Mouse (Mus musculus) retina, embryonic 14.5 days (tissue): ENCODE results near the gene Emd.
A peak's percentile ranks its signal among the peaks of the same experiment; 100 is the strongest.

Experiments used
- DNase-seq: peaks from one replicate; pipeline ENCODE4 v3.0.0-alpha.2; 2015; ENCODE audit warnings: low spot score

Gene Emd

DNA sequence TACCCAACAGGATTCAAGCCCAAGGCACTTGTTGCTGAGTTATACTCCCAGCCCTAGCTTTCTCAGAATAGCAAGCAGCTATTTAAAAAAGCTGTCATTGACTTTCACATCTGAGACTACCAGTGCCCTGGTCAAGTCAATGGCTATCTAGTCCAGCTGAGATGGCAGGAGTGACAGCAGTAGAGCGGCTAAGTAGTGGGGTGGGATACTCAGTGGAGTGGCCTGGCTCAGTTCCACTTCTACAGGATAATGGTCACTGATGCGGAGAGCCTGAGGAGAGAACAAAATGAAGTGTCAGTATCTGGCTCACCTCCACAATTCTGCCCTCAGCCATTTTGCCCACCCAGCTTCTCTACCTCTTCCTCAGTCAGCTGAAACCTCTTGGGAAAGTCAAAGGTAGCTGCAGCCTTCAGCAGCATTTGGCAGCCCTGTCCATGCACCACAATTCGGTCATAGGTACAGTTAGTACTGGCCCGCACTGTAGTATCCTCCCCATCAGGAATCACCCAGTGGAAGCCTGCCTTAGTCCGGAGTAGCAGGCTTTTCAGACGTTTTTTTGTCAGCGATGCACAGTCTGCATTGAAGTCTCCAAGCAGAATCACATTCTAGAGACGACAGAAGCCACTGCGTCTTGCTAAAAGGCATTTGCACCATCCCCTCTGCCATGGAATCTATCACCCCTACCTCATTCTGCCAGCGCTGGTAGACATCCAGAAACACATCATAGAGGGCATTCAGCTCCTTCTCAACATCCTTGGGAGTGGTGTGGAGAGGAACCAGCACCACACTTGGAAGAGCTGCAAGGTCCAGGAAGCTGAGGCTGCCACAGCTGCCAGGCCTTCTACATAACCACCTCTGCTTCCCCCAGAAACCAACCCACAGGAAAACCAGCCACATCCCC is 19.2 kb downstream of the Emd start:
- DNase-seq = no peak

DNA sequence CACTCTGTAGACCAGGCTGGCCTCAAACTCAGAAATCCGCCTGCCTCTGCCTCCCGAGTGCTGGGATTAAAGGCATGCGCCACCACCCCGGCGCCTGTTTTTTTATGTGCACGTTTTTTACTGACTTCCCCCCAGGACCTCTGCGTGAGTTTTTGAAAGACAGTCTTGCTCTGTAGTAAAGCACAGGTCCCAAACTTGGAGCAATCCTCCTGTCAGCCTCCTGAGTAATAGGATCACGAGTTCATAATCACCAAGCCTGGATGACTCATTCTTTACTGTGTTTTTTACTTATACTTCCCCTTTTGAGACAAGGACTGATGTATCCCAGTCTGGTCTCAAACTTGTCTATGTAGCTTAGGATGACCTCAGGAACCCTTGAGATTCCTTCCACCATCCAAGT is 23.4 kb downstream of the Emd start:
- DNase-seq = no peak

DNA sequence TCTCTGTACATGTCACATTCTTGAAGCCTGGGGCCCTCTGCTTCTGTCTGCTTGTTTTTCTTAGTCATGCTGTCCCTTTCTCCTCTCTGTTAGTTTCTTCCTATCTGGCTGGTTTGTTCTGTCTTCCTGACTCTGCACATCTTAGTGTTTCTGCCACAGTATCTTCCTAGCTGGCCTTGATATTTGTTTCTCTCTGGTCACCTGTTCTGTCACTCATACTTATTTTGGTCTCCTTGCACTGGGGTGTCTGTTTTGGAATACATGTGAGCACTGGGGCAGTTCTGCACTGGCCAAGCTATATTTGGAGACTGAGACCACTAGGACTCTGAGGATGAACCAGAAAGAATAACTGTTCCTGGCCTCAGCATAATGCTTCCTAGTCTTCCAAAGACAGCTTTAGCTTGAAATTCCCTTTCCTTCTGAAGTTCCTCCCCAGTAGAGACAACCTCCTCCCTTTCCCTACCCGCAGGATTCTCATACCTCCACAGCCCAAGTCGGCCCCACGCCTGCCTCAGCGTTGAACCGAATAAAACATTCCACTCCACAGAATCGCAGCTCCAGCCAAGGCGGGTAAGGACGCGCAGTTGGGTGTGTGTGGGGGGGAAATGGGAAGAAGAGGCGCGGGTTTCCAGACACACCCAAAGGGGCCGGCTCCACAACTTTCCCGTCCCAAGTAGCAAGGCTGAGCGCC is 26.7 kb downstream of the Emd start:
- DNase-seq = no peak

DNA sequence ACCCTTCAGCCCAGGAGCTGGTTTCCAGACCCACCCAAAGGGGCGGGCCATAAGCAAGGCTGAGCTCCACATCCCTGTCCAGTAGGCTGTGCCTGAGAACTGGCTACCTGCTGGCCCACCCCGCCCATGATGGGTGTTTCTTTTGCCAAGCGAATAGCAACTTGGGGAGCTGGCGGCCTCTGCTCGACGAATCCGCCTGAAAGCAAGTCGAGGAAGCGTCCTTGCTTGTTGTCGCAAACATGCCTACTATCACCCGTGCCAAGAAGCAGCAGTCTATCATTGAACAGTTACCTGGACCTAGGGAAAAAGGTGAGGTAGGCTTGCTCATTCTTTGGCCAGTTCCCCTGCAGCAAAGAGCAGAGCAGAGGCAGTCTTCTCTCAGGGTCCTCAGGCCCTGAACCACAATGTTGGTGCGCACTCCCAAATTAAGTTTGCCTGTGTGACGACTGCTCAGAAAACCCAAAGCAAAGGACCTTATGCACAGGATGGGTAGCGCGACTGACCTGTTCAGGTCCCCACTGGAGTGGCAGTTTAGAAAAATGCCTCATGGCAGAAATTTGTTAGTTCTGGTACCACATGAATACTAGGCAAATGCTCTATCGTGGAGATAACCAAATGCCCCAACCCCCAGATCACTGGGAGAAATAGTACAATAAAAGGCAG is 27.4 kb downstream of the Emd start, which contains the start of the genes Taz and Dnase1l1:
Gene Taz, plus strand, starts transcription at position 181 of the 663 bp plus-strand sequence.
Gene Dnase1l1, minus strand, starts transcription at position 606 of the 663 bp plus-strand sequence.
- peak; percentile 58 for DNase-seq

DNA sequence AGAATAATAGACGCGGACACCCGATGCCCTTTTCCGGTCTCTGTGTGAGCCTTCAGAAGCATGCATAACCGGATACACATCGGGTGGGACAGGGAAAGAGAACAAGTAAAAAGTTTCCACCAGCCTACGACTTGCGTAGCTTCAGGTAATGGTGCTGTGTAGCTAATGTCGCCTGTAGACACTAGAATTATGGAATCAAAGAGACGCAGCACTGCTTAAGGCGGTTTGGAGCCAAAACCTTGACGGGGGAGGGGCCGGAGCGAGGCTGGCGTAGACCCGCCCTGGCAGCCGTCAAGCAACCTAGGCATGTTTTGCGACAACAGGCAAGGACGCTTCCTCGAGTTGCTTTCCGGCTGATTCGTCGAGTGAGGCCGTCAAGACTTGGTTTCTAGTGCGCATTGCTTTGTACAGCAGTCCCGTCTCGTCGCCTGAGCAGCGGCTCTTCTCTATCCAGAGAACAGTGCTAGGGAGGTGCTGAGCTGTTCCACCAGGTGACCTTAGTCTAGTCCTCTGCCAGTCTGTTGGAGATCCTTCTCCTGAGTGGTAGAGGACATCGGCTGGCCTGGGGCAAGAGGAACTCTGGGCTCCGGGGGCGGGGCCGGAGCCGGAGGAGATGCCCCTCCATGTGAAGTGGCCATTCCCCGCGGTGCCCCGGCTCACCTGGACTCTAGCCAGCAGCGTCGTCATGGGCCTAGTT is 28.1 kb downstream of the Emd start:
- DNase-seq = peak; percentile 82

DNA sequence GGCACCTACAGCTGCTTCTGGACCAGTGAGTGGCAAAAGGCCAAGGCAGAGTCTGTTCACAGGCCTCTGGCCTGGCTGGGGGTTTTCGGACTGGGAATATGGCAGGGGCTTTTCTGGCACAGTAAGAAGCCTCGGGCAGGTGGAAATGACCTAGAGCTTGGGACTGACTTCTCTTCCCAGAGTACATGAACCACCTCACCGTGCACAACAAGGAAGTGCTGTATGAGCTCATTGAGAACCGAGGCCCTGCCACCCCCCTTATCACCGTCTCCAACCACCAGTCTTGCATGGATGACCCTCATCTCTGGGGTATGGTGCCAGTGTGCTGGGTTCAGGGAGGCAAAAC is 28.6 kb downstream of the Emd start:
- no peak for DNase-seq

DNA sequence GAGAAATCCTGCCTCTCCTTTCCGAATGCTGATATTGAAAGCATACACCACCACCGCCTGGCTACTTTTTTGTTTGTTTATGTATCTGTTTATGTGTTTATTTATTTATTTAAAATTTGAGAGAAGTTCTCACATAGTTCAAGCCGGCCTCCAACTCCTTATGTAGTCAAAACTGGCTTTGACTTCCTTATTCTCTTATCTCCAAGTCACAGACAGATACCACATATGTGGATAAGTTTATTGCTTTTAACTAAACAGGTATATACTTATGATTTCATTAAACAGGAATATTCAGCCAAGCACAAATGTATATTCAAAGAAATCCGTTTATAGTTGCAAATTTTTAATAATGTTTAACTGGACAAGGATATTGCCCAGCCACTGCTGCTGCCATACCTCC is 38.9 kb downstream of the Emd start:
- DNase-seq = no peak

DNA sequence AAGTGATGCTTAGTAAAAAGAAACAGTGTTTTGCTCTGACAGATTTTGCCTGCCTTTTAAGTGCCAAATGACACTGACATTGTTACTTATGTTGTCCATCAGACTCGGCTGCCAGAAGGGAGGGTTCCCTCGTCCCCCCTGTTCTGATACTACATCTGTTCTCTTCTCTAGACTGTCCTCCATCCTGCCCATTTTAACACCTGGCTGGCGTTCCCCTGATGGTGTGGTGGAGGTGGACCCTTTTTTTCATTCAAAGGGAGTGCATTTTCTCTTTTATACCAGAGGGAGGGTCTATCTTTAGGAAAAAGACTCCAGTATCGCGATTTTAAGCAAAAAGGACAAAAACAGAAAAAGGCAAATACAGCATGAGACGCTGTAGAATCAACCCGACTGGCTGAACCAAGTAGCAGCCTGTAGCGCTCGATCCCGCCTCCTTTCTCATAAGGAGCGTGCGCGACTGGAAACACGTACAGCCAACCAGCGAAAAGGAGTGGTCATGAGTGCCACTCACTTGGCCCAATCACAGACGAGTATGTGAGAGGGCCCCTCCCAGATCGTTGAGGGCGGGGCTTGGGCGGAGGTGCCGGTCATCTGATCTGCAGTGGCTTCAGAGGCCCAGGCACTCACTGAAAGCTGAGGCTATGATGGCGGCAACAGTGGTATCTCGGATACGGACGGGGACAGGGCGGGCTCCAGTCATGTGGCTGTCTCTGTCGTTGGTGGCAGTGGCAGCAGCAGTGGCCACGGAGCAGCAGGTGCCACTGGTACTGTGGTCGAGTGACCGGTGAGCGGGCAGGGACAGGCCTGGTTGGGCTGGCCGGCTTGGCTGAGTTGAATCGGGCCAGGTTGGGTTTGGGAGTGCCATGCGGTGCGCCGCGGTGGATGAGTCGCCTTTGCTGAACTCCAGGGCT is 42.3 kb downstream of the Emd start, which contains the start of gene Atp6ap1:
Gene Atp6ap1, plus strand, starts transcription at position 560 of the 911 bp plus-strand sequence.
- DNase-seq = peak; percentile 93

DNA sequence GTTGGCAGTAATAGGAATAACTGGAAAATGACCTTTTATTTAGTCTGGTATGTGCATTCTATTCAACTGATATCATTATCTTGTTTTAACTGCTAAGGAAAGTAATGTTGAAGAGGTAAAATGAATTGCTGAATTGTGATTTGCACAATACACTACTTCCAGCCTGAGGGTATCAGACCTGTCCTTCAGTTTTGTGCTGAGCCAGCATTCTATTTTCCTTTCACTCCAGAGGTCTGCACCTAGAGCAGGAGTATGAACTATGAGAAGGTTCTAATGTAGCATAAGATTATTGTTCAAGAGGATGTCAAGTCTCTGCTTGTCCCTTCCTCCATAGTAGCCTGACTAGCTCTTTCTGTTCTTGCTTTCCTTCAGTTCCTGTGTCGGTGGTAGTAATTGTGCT is 43.9 kb downstream of the Emd start:
- DNase-seq = no peak

DNA sequence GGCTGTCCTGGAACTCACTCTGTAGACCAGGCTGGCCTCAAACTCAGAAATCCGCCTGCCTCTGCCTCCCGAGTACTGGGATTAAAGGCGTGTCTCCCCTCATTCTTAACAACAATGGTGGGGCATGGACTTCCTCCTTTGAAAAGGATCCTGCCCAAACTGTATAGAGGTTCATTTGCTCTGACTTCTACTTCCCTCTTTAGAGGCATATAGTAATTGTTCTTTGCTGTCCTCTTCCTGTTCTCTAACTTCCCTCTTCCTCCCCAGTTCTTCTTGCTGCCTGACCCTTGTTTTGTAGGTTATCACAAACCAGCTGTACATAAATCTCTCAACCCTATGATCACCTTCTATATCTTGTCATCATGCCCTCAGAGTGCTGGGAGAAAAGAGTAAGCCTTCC is 45.2 kb downstream of the Emd start:
- no peak for DNase-seq

DNA sequence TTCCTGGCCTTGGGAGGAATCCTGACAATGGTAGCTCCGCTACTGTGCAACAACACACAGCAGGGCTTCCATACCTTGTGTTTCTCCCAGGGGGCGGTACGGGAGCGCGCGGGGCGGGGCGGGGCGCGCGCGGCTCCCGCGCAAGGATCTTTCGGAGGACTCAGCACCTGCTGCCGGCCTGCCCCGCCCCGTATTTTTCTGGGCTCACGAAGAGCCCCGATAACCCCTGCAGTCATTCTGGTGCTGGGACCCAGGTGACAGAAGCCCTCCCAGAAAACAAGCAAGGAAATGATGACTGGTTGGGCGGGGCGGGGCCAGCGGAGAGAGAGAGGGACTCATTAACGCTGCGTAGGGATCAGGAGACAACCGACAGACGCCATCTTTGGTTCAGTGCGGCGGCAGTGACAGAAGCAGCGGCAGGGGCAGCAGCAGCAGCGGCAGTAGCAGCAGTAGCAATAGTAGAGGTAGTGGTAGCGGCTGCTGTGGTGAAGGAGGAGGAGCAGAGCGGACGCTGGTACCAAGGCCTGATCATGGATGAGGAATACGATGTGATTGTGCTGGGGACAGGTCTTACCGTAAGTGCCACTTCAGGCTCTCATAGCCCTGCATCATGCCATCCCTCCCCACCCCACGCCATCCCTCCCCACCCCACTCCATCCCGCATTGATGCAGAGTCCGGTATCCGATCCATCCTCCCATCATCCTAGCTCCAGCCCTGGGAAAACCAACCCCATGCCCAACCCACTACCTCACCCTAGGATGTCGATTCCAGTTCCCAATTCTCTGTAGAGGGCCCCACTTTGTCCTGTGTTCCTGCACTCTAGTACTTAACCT is 50.6 kb downstream of the Emd start, which contains the start of gene Gdi1:
Gene Gdi1, plus strand, starts transcription at position 132 of the 834 bp plus-strand sequence.
- peak; percentile 77 for DNase-seq
